8 mouse cellular contexts compared by ENCODE assay signal in genomic region chr19:10602247-10602769, GRCm38 (mm10). TPM values are rescaled to one million over a fixed set of nuclear protein-coding genes. Genes with fewer than 3 reads are reported as not detected.
A peak's percentile ranks its signal among the peaks of the same experiment; 100 is the strongest.
DNase-seq lines count a peak whose midpoint lies in the region; ATAC-seq and TF ChIP-seq lines count a peak whose summit lies in the region.

No protein-coding gene starts in this region.

- H3K27ac ChIP-seq in testis, adult 2 months (ENCODE audit: control insufficient read depth, insufficient read depth, low read depth, low read length) = peak overlapping the region; percentile 55
- peak overlapping the region; percentile 89 for H3K27ac ChIP-seq in limb, embryonic 11.5 days (replicated peaks; ENCODE audit: low read depth, low read length)
- H3K27ac ChIP-seq in stomach, embryonic 15.5 days = peak overlapping the region; percentile 88

- TF ChIP-seq POLR2A in testis, adult 2 months (IDR thresholded peaks at IDR 0.05; ENCODE audit: control insufficient read depth, low read depth, low read length) = peak; percentile 17; the same call in 1 of the 2 replicates

- no peaks in the 10 kb centered on the region for H3K27me3 ChIP-seq in testis, adult 2 months (ENCODE audit: control insufficient read depth, insufficient read depth, low read length)
- no peaks in the 10 kb centered on the region for H3K27me3 ChIP-seq in limb, embryonic 11.5 days (ENCODE audit: control insufficient read depth, insufficient read depth, low read length)
- H3K27me3 ChIP-seq in stomach, embryonic 15.5 days (replicated peaks) = no peaks in the 10 kb centered on the region

- peaks cover 16% of the 10 kb centered on the region for H3K4me1 ChIP-seq in testis, adult 2 months (ENCODE audit: control insufficient read depth, insufficient read depth, low read length)
- peaks cover 11% of the 10 kb centered on the region for H3K4me1 ChIP-seq in limb, embryonic 11.5 days (ENCODE audit: control insufficient read depth, insufficient read depth, low read length)
- peaks cover 22% of the 10 kb centered on the region for H3K4me1 ChIP-seq in stomach, embryonic 15.5 days

- peak; percentile 24 for DNase-seq in adrenal gland, adult 8-10 months
- DNase-seq in adrenal gland, adult (ENCODE audit: inconsistent age in 2 of 2, low spot score in 1 of 2) = no peak
- DNase-seq in testis, postnatal 10 days (ENCODE audit: low spot score) = no peak
- no peak for DNase-seq in limb, embryonic 11.5 days (ENCODE audit: low spot score)
- DNase-seq in right cerebral cortex, postnatal 4 days = no peak
- no peak for DNase-seq in kidney, adult 9 months

- H3K9me3 ChIP-seq in limb, embryonic 11.5 days (ENCODE audit: control insufficient read depth, low read length) = no peaks in the 10 kb centered on the region
- H3K9me3 ChIP-seq in stomach, embryonic 15.5 days = no peaks in the 10 kb centered on the region

- H3K36me3 ChIP-seq in testis, adult 2 months (ENCODE audit: control insufficient read depth, insufficient read depth, low read length) = peaks cover 8% of the 10 kb centered on the region
- no peaks in the 10 kb centered on the region for H3K36me3 ChIP-seq in limb, embryonic 11.5 days (ENCODE audit: control insufficient read depth, insufficient read depth, low read length)
- H3K36me3 ChIP-seq in stomach, embryonic 15.5 days = no peaks in the 10 kb centered on the region

- peak overlapping the region; percentile 83 for H3K9ac ChIP-seq in limb, embryonic 11.5 days (ENCODE audit: low read length)
- H3K9ac ChIP-seq in stomach, embryonic 15.5 days = peak overlapping the region; percentile 35; the same call in 1 of the 2 replicates

- TF ChIP-seq CTCF in testis, adult 2 months (IDR thresholded peaks at IDR 0.05; ENCODE audit: control insufficient read depth, insufficient read depth, insufficient replicate concordance, low read depth, low read length) = no peak

- 15% methylated on average over 6 of the region's 6 CpGs for WGBS in limb, embryonic 11.5 days
- 7% methylated on average over 6 of the region's 6 CpGs for WGBS in stomach, embryonic 15.5 days

- ATAC-seq in limb, embryonic 11.5 days (ENCODE audit: insufficient number of reproducible peaks, low FRiP score, low TSS enrichment, low read depth) = no peak
- no peak for ATAC-seq in stomach, embryonic 15.5 days (ENCODE audit: insufficient read depth, low FRiP score, low read depth)

- peak overlapping the region; percentile 57 for H3K4me2 ChIP-seq in limb, embryonic 11.5 days (ENCODE audit: low read depth, severe bottlenecking)
- H3K4me2 ChIP-seq in stomach, embryonic 15.5 days = peak overlapping the region; percentile 51

- H3K4me3 ChIP-seq in testis, adult 2 months (ENCODE audit: control insufficient read depth, low read depth, low read length) = no peak overlapping the region
- peak overlapping the region; percentile 28 for H3K4me3 ChIP-seq in limb, embryonic 11.5 days (ENCODE audit: low read depth, low read length)
- H3K4me3 ChIP-seq in stomach, embryonic 15.5 days (replicated peaks) = peak overlapping the region; percentile 31

RNA-seq across cellular contexts. Expression of gene Ddb1, which starts 2.8 kb away (rescaled TPM):
- total RNA-seq in adrenal gland, adult 8-10 months (2022) = 100 to 1,000 TPM; 281 to 297 (median 289) TPM
- polyA plus RNA-seq in testis, adult 2 months (2012; rRNA removed) = 91.2 and 95.5 TPM in 2 replicates
- 423 and 456 TPM in 2 replicates for polyA plus RNA-seq in limb, embryonic 11.5 days (2014; fragmentation: Nextera tagmentation; extraction: Ambion mirVana)
- polyA plus RNA-seq in stomach, embryonic 15.5 days (2015; fragmentation: Nextera tagmentation; extraction: Ambion mirVana) = 301 and 305 TPM in 2 replicates

RNA-seq across cellular contexts. Expression of gene Tkfc, which starts 3.1 kb away (rescaled TPM):
- total RNA-seq in adrenal gland, adult 8-10 months (2022) = 10 to 100 TPM; 20.6 to 22.2 (median 21.3) TPM
- polyA plus RNA-seq in testis, adult 2 months (2012; rRNA removed) = 166 and 174 TPM in 2 replicates
- polyA plus RNA-seq in limb, embryonic 11.5 days (2014; fragmentation: Nextera tagmentation; extraction: Ambion mirVana) = 23.3 and 24.5 TPM in 2 replicates
- 20.3 and 21.8 TPM in 2 replicates for polyA plus RNA-seq in stomach, embryonic 15.5 days (2015; fragmentation: Nextera tagmentation; extraction: Ambion mirVana)

RNA-seq across cellular contexts. Expression of gene Tmem138, which starts 25.1 kb away (rescaled TPM):
- 10 to 100 TPM in 2 of 4 experiments, 1 to 10 TPM in 2; 9.3 to 16.1 (median 12.2) TPM for total RNA-seq in adrenal gland, adult 8-10 months (2022)
- 18.3 and 24.5 TPM in 2 replicates for polyA plus RNA-seq in testis, adult 2 months (2012; rRNA removed)
- polyA plus RNA-seq in limb, embryonic 11.5 days (2014; fragmentation: Nextera tagmentation; extraction: Ambion mirVana) = 49.9 and 52.1 TPM in 2 replicates
- 28.4 and 29.4 TPM in 2 replicates for polyA plus RNA-seq in stomach, embryonic 15.5 days (2015; fragmentation: Nextera tagmentation; extraction: Ambion mirVana)

RNA-seq across cellular contexts. Expression of gene Cyb561a3, which starts 25.3 kb away (rescaled TPM):
- 10 to 100 TPM; 20.4 to 25.9 (median 22.7) TPM for total RNA-seq in adrenal gland, adult 8-10 months (2022)
- 27.0 and 34.2 TPM in 2 replicates for polyA plus RNA-seq in testis, adult 2 months (2012; rRNA removed)
- 15.8 and 16.4 TPM in 2 replicates for polyA plus RNA-seq in limb, embryonic 11.5 days (2014; fragmentation: Nextera tagmentation; extraction: Ambion mirVana)
- 18.9 and 19.6 TPM in 2 replicates for polyA plus RNA-seq in stomach, embryonic 15.5 days (2015; fragmentation: Nextera tagmentation; extraction: Ambion mirVana)

RNA-seq across cellular contexts. Expression of gene Vwce, which starts 31.7 kb away (rescaled TPM):
- total RNA-seq in adrenal gland, adult 8-10 months (2022) = 1 to 10 TPM in 1 of 4 experiments, under 1 TPM in 2, not detected in 1; 0.06 to 1.7 (median 0.59) TPM
- polyA plus RNA-seq in testis, adult 2 months (2012; rRNA removed) = 1.3 and 2.2 TPM in 2 replicates
- 1.4 and 1.7 TPM in 2 replicates for polyA plus RNA-seq in limb, embryonic 11.5 days (2014; fragmentation: Nextera tagmentation; extraction: Ambion mirVana)
- 2.3 and 3.2 TPM in 2 replicates for polyA plus RNA-seq in stomach, embryonic 15.5 days (2015; fragmentation: Nextera tagmentation; extraction: Ambion mirVana)
